In the genomic region with DNA sequence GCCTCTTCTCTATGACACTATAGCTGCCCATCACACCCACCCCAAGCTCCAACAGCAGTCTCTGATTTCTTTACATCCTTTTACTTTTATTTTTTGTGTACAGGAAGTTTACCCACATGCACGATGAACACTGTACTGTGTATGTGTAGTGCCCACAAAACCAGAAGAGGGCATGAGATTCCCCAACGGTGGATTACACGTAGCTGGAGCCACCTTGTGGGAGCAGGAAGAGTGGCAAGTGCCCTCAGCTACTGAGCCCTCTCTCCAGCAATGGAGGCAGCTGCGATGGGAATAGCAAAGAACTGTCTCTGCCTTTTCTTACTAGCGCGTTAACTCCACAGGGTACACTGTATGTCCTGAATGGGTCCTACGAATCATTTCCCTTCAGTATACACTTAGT, we compare ENCODE assay signal across 9 mouse cellular contexts. TPM values are rescaled to one million over a fixed set of nuclear protein-coding genes. Genes with fewer than 3 reads are reported as not detected.
DNase-seq lines count a peak whose midpoint lies in the region; ATAC-seq and TF ChIP-seq lines count a peak whose summit lies in the region.
"Had no signal": no experiment of that assay in that cellular context is flagged by ENCODE, and none has a peak within 500 bp of the region (broad histone marks: within the 10 kb centered on the region; RNA-seq: fewer than 3 reads in every experiment).

No protein-coding gene starts in this region.

- no peaks in the 10 kb centered on the region for H3K4me1 ChIP-seq in limb, embryonic 11.5 days (ENCODE audit: control insufficient read depth, insufficient read depth, low read length)
- H3K4me1 ChIP-seq in limb, embryonic 10.5 days = no peaks in the 10 kb centered on the region
- no peaks in the 10 kb centered on the region for H3K4me1 ChIP-seq in embryonic facial prominence, embryonic 11.5 days (ENCODE audit: control insufficient read depth, insufficient read depth, low read length)
- H3K4me1 ChIP-seq in hindbrain, embryonic 14.5 days (replicated peaks; ENCODE audit: control insufficient read depth, insufficient read depth, low read length) = no peaks in the 10 kb centered on the region
- no peaks in the 10 kb centered on the region for H3K4me1 ChIP-seq in midbrain, embryonic 13.5 days (replicated peaks)
- H3K4me1 ChIP-seq: midbrain, embryonic 12.5 days had no signal

- H3K27ac ChIP-seq in limb, embryonic 11.5 days (replicated peaks; ENCODE audit: low read depth, low read length) = no peak overlapping the region
- no peak overlapping the region for H3K27ac ChIP-seq in limb, embryonic 10.5 days
- no peak overlapping the region for H3K27ac ChIP-seq in embryonic facial prominence, embryonic 11.5 days (replicated peaks; ENCODE audit: low read depth, low read length)
- no peak overlapping the region for H3K27ac ChIP-seq in hindbrain, embryonic 14.5 days
- H3K27ac ChIP-seq in left cerebral cortex, adult 2 months = no peak overlapping the region
- no peak overlapping the region for H3K27ac ChIP-seq in midbrain, embryonic 13.5 days
- H3K27ac ChIP-seq: midbrain, embryonic 12.5 days had no signal

- WGBS in limb, embryonic 11.5 days = 69% methylated on average over 7 of the region's 7 CpGs
- 67% methylated on average over 7 of the region's 7 CpGs for WGBS in limb, embryonic 10.5 days
- 57% methylated on average over 7 of the region's 7 CpGs for WGBS in embryonic facial prominence, embryonic 11.5 days
- WGBS in hindbrain, embryonic 14.5 days = 53% methylated on average over 7 of the region's 7 CpGs
- WGBS in midbrain, embryonic 13.5 days = 57% methylated on average over 7 of the region's 7 CpGs

- H3K9ac ChIP-seq in limb, embryonic 11.5 days (ENCODE audit: low read length) = no peak overlapping the region
- no peak overlapping the region for H3K9ac ChIP-seq in embryonic facial prominence, embryonic 11.5 days (replicated peaks; ENCODE audit: low read length)
- H3K9ac ChIP-seq in hindbrain, embryonic 14.5 days = no peak overlapping the region
- no peak overlapping the region for H3K9ac ChIP-seq in midbrain, embryonic 13.5 days (replicated peaks)
- H3K9ac ChIP-seq: midbrain, embryonic 12.5 days had no signal

- peak; percentile 80 for TF ChIP-seq CTCF in left cerebral cortex, adult 2 months (IDR thresholded peaks at IDR 0.05)

- peaks cover 9% of the 10 kb centered on the region for H3K36me3 ChIP-seq in limb, embryonic 11.5 days (ENCODE audit: control insufficient read depth, insufficient read depth, low read length)
- peaks cover 92% of the 10 kb centered on the region for H3K36me3 ChIP-seq in limb, embryonic 10.5 days
- H3K36me3 ChIP-seq in embryonic facial prominence, embryonic 11.5 days (replicated peaks; ENCODE audit: control insufficient read depth, insufficient read depth, low read depth, low read length) = no peaks in the 10 kb centered on the region; the same call in none of the 2 replicates
- peaks cover 64% of the 10 kb centered on the region for H3K36me3 ChIP-seq in hindbrain, embryonic 14.5 days (replicated peaks; ENCODE audit: control insufficient read depth, insufficient read depth)
- peaks cover 52% of the 10 kb centered on the region for H3K36me3 ChIP-seq in midbrain, embryonic 13.5 days

- intact Hi-C loops in left cerebral cortex, adult 2 months (cut with DNase I) = loop anchor here (1.0 kb wide), 1 partner anchor 493 kb away; no protein-coding TSS in a partner anchor

- no peak overlapping the region for H3K4me3 ChIP-seq in limb, embryonic 11.5 days (ENCODE audit: low read depth, low read length)
- H3K4me3 ChIP-seq in limb, embryonic 10.5 days = no peak overlapping the region
- H3K4me3 ChIP-seq in embryonic facial prominence, embryonic 11.5 days (ENCODE audit: low read depth, low read length) = no peak overlapping the region
- H3K4me3 ChIP-seq in hindbrain, embryonic 14.5 days (replicated peaks; ENCODE audit: low read length) = no peak overlapping the region
- H3K4me3 ChIP-seq in left cerebral cortex, adult 2 months = no peak overlapping the region
- no peak overlapping the region for H3K4me3 ChIP-seq in midbrain, embryonic 13.5 days (replicated peaks)
- H3K4me3 ChIP-seq: midbrain, embryonic 12.5 days had no signal

- no peak overlapping the region for H3K4me2 ChIP-seq in limb, embryonic 11.5 days (ENCODE audit: low read depth, severe bottlenecking)
- no peak overlapping the region for H3K4me2 ChIP-seq in embryonic facial prominence, embryonic 11.5 days (ENCODE audit: low read depth, low read length)
- no peak overlapping the region for H3K4me2 ChIP-seq in hindbrain, embryonic 14.5 days (replicated peaks)
- no peak overlapping the region for H3K4me2 ChIP-seq in midbrain, embryonic 13.5 days (replicated peaks)
- H3K4me2 ChIP-seq: midbrain, embryonic 12.5 days had no signal

- no peak for ATAC-seq in limb, embryonic 11.5 days (ENCODE audit: insufficient number of reproducible peaks, low FRiP score, low TSS enrichment, low read depth)
- no peak for ATAC-seq in embryonic facial prominence, embryonic 11.5 days (replicated peaks; ENCODE audit: insufficient number of reproducible peaks, low FRiP score, low TSS enrichment, low read depth)
- peak; percentile 84 for ATAC-seq in hindbrain, embryonic 14.5 days (ENCODE audit: low FRiP score)
- peak; percentile 68 for ATAC-seq in midbrain, embryonic 13.5 days

- no peaks in the 10 kb centered on the region for H3K9me3 ChIP-seq in limb, embryonic 11.5 days (ENCODE audit: control insufficient read depth, low read length)
- H3K9me3 ChIP-seq in limb, embryonic 10.5 days (replicated peaks) = no peaks in the 10 kb centered on the region
- H3K9me3 ChIP-seq in embryonic facial prominence, embryonic 11.5 days (replicated peaks; ENCODE audit: control insufficient read depth, low read length) = no peaks in the 10 kb centered on the region
- no peaks in the 10 kb centered on the region for H3K9me3 ChIP-seq in hindbrain, embryonic 14.5 days (ENCODE audit: control insufficient read depth, low read length)
- no peaks in the 10 kb centered on the region for H3K9me3 ChIP-seq in midbrain, embryonic 13.5 days
- H3K9me3 ChIP-seq: midbrain, embryonic 12.5 days had no signal

- no peaks in the 10 kb centered on the region for H3K27me3 ChIP-seq in limb, embryonic 11.5 days (ENCODE audit: control insufficient read depth, insufficient read depth, low read length)
- H3K27me3 ChIP-seq in limb, embryonic 10.5 days (ENCODE audit: low read depth, poor library complexity, severe bottlenecking) = no peaks in the 10 kb centered on the region
- no peaks in the 10 kb centered on the region for H3K27me3 ChIP-seq in embryonic facial prominence, embryonic 11.5 days (ENCODE audit: control insufficient read depth, insufficient read depth, low read length)
- no peaks in the 10 kb centered on the region for H3K27me3 ChIP-seq in hindbrain, embryonic 14.5 days (ENCODE audit: control insufficient read depth, insufficient read depth, low read length)
- H3K27me3 ChIP-seq in midbrain, embryonic 13.5 days = no peaks in the 10 kb centered on the region
- H3K27me3 ChIP-seq: midbrain, embryonic 12.5 days had no signal

- peak; percentile 55 for DNase-seq in limb, embryonic 11.5 days (ENCODE audit: low spot score)
- no peak for DNase-seq in limb, embryonic 10.5 days (ENCODE audit: low spot score)
- DNase-seq in adrenal gland, postnatal 10 days = peak; percentile 69
- DNase-seq in embryonic facial prominence, embryonic 11.5 days (ENCODE audit: low spot score) = peak; percentile 59
- peak; percentile 71 for DNase-seq in hindbrain, embryonic 14.5 days (ENCODE audit: low spot score)
- peak; percentile 50 to 56 for DNase-seq in left cerebral cortex, adult 2 months (ENCODE audit: extremely low spot score in 1 of 2, low spot score in 2 of 2)
- peak; percentile 78 for DNase-seq in thymus, postnatal 0 days (ENCODE audit: low spot score)

RNA-seq across cellular contexts. Expression of a gene that starts 37.6 kb away (rescaled TPM):
- 14.2 and 15.5 TPM in 2 replicates for polyA plus RNA-seq in limb, embryonic 11.5 days (2014; fragmentation: Nextera tagmentation; extraction: Ambion mirVana)
- 14.9 and 15.6 TPM in 2 replicates for polyA plus RNA-seq in limb, embryonic 10.5 days (2016; fragmentation: Nextera tagmentation; extraction: Ambion mirVana)
- 10 to 100 TPM; 51.1 to 81.1 TPM for total RNA-seq in adrenal gland, postnatal 10 days (2021)
- 16.8 and 17.9 TPM in 2 replicates for polyA plus RNA-seq in embryonic facial prominence, embryonic 11.5 days (2014; fragmentation: Nextera tagmentation; extraction: Ambion mirVana)
- 14.0 and 14.7 TPM in 2 replicates for polyA plus RNA-seq in hindbrain, embryonic 14.5 days (2014; fragmentation: Nextera tagmentation; extraction: Ambion mirVana)
- 10 to 100 TPM in 1 of 2 experiments, 1 to 10 TPM in 1; 8.8 to 11.1 TPM for total RNA-seq in left cerebral cortex, adult 2 months (2021)
- polyA plus RNA-seq in midbrain, embryonic 13.5 days (2015; fragmentation: Nextera tagmentation; extraction: Ambion mirVana) = 12.0 and 12.6 TPM in 2 replicates
- 35.8 and 42.7 TPM in 2 replicates for polyA plus RNA-seq in thymus, postnatal 0 days (2015; fragmentation: Nextera tagmentation; extraction: Ambion mirVana)

Comparison
In these comparisons a context has a peak if more than half of its experiments do, and no peak if none do; other contexts are left out.
1. ATAC-seq: peak in hindbrain, embryonic 14.5 days (single experiment) and midbrain, embryonic 13.5 days (single experiment); none in limb, embryonic 11.5 days (single experiment) and embryonic facial prominence, embryonic 11.5 days (single experiment).